Mouse (Mus musculus) liver, postnatal 0 days (tissue): ENCODE measurements around the gene Agap1. TPM values are rescaled to one million over a fixed set of nuclear protein-coding genes. Genes with fewer than 3 reads are reported as not detected.

Experiments
- ATAC-seq: fragments of 200-750 bp; cut with Nextera tagmentation; 2 replicates; pipeline ENCODE4 v1.8.0; 2017; ENCODE audit warnings: mild to moderate bottlenecking, moderate library complexity
- DNase-seq: peaks from one replicate; pipeline ENCODE4 v3.0.0-alpha.2; 2016
- H3K27ac ChIP-seq: fragments of 300-500 bp; sonication (generic); 2 replicates; pipeline ENCODE4 v1.5.1; 2014; ENCODE audit warnings: antibody characterized with exemption, moderate library complexity, mild to moderate bottlenecking, low read depth
- H3K27me3 ChIP-seq: fragments of 300-500 bp; sonication (generic); 2 replicates; pipeline ENCODE4 v1.6.1; 2014; ENCODE audit warnings: low read length, control low read depth, mixed read lengths; ENCODE audit not compliant: insufficient read depth
- H3K36me3 ChIP-seq: fragments of 300-500 bp; sonication (generic); replicated peaks from 2 replicates; pipeline ENCODE4 v1.6.1; 2014; ENCODE audit warnings: mild to moderate bottlenecking, control low read depth, low read length, moderate library complexity, mixed read lengths; ENCODE audit not compliant: insufficient read depth
- H3K4me1 ChIP-seq: fragments of 300-500 bp; sonication (generic); 2 replicates; pipeline ENCODE4 v1.6.1; 2014; ENCODE audit warnings: antibody characterized with exemption, mild to moderate bottlenecking, control low read depth; ENCODE audit not compliant: insufficient read depth
- H3K4me2 ChIP-seq: fragments of 300-500 bp; sonication (generic); 2 replicates; pipeline ENCODE4 v1.6.1; 2014; ENCODE audit warnings: low read depth, mild to moderate bottlenecking, low read length, moderate library complexity, mixed read lengths
- H3K4me3 ChIP-seq: fragments of 300-500 bp; sonication (generic); 2 replicates; pipeline ENCODE4 v1.5.1; 2014; ENCODE audit warnings: low read depth, low read length
- H3K9ac ChIP-seq: fragments of 300-500 bp; sonication (generic); replicated peaks from 2 replicates; pipeline ENCODE4 v1.6.1; 2014; ENCODE audit warnings: mild to moderate bottlenecking, moderate library complexity
- H3K9me3 ChIP-seq: fragments of 300-500 bp; sonication (generic); 2 replicates; pipeline ENCODE4 v1.6.1; 2016; ENCODE audit warnings: mild to moderate bottlenecking, control low read depth, low read length, mixed read lengths
- CTCF ChIP-seq: sonication (generic); IDR thresholded peaks from 2 replicates; pipeline ENCODE4 v1.5.1; 2016; ENCODE audit warnings: antibody characterized with exemption, low read depth
- EP300 ChIP-seq: IDR thresholded peaks from 2 replicates; pipeline ENCODE4 v1.6.1; 2016; ENCODE audit warnings: antibody characterized with exemption, low read depth, mild to moderate bottlenecking
- WGBS: fragments of 180-500 bp; shearing (Covaris S2); extraction: QIAGEN DNeasy Blood & Tissue Kit; methylation state at CpG from one replicate; pipeline ENCODE4 v1.1.7; 2014; ENCODE audit not compliant: insufficient replicate concordance; 5-methylcytosine and 5-hydroxymethylcytosine counted together
- polyA plus RNA-seq: library from polyadenylated mRNA; unstranded; fragments of >200 nt; fragmentation: Nextera tagmentation; extraction: Ambion mirVana; gene quantifications from 2 replicates; pipeline ENCODE4 v1.2.1, GENCODE M21; 2015

Gene Agap1
- polyA plus RNA-seq, 1 experiment from 2014 or later = 1.0 TPM

DNA sequence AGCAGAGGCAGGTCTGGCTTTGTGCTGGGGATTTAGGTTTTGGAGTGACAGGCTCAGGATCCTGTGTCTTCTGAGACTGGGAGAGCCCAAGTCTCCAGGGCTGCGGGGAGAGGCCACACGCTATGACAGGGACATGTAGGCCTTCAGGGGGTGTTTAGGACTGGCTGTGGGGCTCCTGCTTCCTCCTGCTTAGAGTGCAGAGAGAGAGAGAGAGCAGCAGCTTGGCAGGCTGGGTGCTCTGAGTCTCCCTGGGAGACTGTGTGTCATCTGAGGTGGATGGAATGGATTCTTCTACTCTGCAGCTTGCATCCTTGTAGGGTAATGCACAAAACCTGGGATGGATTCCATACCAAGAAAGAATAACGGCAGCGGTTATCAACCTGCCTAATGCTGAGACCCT lies 122.4 kb downstream of the Agap1 start:
- H3K36me3 ChIP-seq = no peaks in the 10 kb centered on the region
- no peak for DNase-seq
- 34% methylated on average over 4 of the region's 4 CpGs for WGBS
- no peak overlapping the region for H3K27ac ChIP-seq
- ATAC-seq = peak; percentile 17; the same call in 1 of the 2 replicates
- no peak overlapping the region for H3K4me2 ChIP-seq
- H3K4me1 ChIP-seq = peaks cover 19% of the 10 kb centered on the region
- peaks cover 14% of the 10 kb centered on the region for H3K27me3 ChIP-seq
- no peaks in the 10 kb centered on the region for H3K9me3 ChIP-seq
- no peak overlapping the region for H3K9ac ChIP-seq
- no peak overlapping the region for H3K4me3 ChIP-seq
- TF ChIP-seq EP300 = no peak
- no peak for TF ChIP-seq CTCF

DNA sequence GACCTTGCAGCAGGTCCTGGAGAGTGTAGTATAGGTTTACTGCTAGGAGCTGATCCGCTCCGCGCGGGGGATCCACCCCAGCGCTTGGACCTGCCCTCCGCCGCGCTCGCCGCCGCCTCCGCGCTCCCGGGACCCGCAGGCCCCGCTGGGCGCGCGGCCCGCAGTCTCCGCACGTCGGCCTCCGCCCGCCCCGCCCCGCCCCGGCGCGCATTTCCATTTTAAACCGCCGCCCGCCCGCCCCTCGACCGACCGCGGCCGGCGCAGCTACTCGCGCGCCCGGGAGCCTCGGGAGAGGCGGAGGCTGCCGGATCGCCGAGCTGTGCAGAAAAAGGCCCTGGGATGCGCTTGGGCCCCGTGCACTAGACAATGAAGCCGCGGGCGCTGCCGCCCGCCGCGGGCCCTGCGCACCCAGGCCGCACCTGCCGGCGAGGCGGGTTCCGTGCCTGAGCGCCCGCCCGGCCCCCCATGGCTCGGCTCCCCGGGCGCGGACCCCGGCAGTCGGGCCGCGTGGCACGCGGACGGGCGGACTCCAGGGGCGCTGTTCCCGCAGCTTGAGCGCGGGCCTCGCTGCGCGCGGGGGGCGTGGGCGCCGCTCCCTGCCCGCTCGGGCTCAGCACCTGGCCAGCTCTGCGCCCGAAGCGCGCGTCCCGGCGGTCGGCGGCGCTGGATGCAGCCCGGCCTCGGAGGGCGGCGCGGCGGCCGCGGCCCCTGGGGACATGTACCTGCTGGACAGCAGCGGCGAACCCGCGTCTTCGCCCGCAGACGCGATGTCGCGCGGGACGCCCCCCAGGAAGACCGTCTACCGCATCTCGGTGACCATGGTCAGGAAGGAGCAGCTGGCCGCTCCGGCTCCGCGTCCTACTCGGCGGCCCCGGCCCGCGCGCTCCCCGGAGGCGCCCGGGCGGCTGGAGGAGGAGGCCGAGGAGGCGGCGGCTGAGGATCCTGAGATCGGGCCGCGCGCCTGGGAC lies 125.7 kb downstream of the Agap1 start:
- 3% methylated on average over 105 of the region's 146 CpGs for WGBS
- ATAC-seq (peak; percentile 67), DNase-seq (peak; percentile 73)
- Histone ChIP-seq H3K27ac (peak overlapping the region; percentile 29; the same call in 1 of the 2 replicates), H3K27me3 (peaks cover 14% of the 10 kb centered on the region), H3K9me3 (no peaks in the 10 kb centered on the region), H3K9ac (peak overlapping the region; percentile 59), H3K4me1 (peaks cover 12% of the 10 kb centered on the region; the same call in 1 of the 2 replicates), H3K4me2 (peak overlapping the region; percentile 88), H3K36me3 (no peaks in the 10 kb centered on the region), H3K4me3 (peak overlapping the region; percentile 61)
- TF ChIP-seq EP300 = no peak
- TF ChIP-seq CTCF = no peak

DNA sequence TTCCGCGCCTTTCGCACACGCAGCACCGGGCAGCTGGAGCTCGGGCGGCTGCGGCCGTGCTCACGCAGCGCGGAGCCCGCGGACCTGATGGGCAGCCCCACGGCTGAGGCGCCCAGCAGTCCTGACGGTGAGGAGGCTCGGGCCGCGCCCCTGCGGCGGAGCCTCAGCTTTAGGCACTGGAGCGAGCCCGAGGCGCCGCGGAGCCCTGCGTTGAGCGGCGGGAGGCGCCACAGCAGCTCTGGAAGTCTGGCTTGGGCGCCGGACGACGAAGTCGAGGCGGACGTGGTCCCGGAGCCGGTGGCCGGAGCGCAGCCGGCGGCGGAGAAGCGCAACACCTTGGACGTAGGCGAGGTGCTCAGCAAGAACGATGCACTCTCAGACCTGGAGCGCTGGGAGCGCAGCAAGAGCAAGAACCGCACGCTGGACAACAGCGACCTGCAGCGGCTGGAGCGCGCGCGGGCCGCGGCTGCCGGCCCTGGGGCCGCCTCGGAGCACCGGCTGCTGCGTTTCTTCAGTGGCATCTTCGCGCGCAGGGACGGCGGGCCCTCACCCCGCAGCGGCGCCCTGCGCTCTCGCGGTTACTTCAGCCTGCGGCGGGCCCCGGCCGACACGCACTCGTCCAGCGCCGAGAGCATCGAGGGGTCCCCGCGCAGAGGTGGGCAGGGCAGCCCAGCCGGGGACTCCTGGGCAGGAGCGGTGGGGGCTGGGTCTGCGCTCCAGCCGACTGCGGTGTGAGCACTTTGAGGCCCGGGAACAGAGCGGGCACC lies 126.6 kb downstream of the Agap1 start:
- TF ChIP-seq EP300 (no peak), CTCF (peak; percentile 60)
- peak overlapping the region; percentile 88 for H3K4me2 ChIP-seq
- peak overlapping the region; percentile 59 for H3K9ac ChIP-seq
- 2% methylated on average over 77 of the region's 95 CpGs for WGBS
- H3K9me3 ChIP-seq = no peaks in the 10 kb centered on the region
- DNase-seq = peak; percentile 61
- H3K27ac ChIP-seq = no peak overlapping the region
- peak; percentile 35; the same call in 1 of the 2 replicates for ATAC-seq
- H3K36me3 ChIP-seq = no peaks in the 10 kb centered on the region
- H3K4me3 ChIP-seq = peak overlapping the region; percentile 61
- H3K27me3 ChIP-seq = peaks cover 14% of the 10 kb centered on the region
- H3K4me1 ChIP-seq = peaks cover 8% of the 10 kb centered on the region; the same call in 1 of the 2 replicates

DNA sequence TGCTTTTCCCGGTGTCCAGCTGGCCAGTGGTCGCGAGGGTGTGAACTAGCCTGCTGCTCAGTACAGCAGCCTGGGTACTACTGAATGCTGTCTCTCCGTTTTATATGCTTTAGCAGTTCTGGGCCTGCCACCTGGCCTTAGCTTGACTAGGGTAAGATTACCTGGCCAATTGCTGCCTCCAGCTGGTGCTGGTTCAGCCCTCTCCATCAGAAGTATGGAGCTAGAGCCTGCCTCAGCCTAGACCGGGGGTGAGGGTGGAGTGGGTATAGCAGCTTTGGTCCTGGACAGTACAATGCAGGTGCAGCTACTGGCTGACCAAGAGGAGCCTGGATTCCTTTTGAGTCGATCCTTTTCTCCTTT lies 127.1 kb downstream of the Agap1 start:
- 38% methylated on average over 6 of the region's 6 CpGs for WGBS
- ATAC-seq = no peak

DNA sequence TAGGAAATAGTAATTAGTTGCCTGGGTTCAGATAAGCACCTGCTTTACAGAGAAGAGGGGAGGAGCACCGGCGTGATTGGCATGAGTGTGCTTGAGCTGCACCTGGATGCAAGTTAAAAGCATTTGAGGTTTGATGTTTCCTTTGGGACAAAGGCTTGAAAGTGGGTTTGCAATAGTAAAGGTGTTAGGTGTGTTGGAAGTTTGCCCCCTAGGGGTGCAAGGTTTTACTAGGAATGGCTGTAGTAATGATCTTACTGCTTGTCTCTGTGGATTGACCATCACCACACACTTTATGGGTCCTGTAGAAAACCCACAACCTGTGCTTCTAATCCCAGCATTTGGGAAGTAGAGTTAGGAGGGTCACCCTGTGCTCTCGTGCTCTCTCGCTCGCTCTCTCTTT lies 128.8 kb downstream of the Agap1 start:
- ATAC-seq (no peak), DNase-seq (no peak)
- Histone ChIP-seq H3K27me3 (peaks cover 14% of the 10 kb centered on the region), H3K4me1 (peaks cover 3% of the 10 kb centered on the region; the same call in 1 of the 2 replicates), H3K36me3 (no peaks in the 10 kb centered on the region), H3K9ac (no peak overlapping the region), H3K27ac (no peak overlapping the region), H3K9me3 (no peaks in the 10 kb centered on the region), H3K4me2 (no peak overlapping the region), H3K4me3 (no peak overlapping the region)
- TF ChIP-seq EP300 (no peak), CTCF (peak; percentile 41)
- 73% methylated on average over 5 of the region's 5 CpGs for WGBS

More for the DNA sequence above, 127.1 kb downstream of the Agap1 start:
- no peak overlapping the region for H3K9ac ChIP-seq
- peaks cover 14% of the 10 kb centered on the region for H3K27me3 ChIP-seq
- peak overlapping the region; percentile 61 for H3K4me3 ChIP-seq
- peaks cover 3% of the 10 kb centered on the region; the same call in 1 of the 2 replicates for H3K4me1 ChIP-seq
- TF ChIP-seq EP300 (no peak), CTCF (no peak)
- no peaks in the 10 kb centered on the region for H3K9me3 ChIP-seq
- no peak overlapping the region for H3K27ac ChIP-seq
- no peaks in the 10 kb centered on the region for H3K36me3 ChIP-seq
- DNase-seq = no peak
- H3K4me2 ChIP-seq = peak overlapping the region; percentile 88
